Mouse (Mus musculus) CH12.LX (cell line): ENCODE data around the gene Ggact. TPM values are rescaled to one million over a fixed set of nuclear protein-coding genes. Genes with fewer than 3 reads are reported as not detected.

Source experiments
- DNase-seq: peaks from one replicate; pipeline ENCODE4 v3.0.0-alpha.2; 2013; ENCODE audit errors: extremely low read depth
- H3K27ac ChIP-seq: 2 replicates; pipeline ENCODE4 v1.5.1; 2012; ENCODE audit warnings: low read depth, mild to moderate bottlenecking, control low read depth, moderate library complexity; ENCODE audit not compliant: insufficient read depth
- H3K27me3 ChIP-seq: replicated peaks from 2 replicates; pipeline ENCODE3; 2012; ENCODE audit warnings: inconsistent platforms
- H3K36me3 ChIP-seq, 2 experiments: replicated peaks in 1 of 2; 2 replicates each; pipeline versions ENCODE3 to v1.6.1; 2012; ENCODE audit warnings: inconsistent platforms in 1 of 2, low read length in 1 of 2, mild to moderate bottlenecking in 1 of 2, mixed read lengths in 1 of 2, moderate library complexity in 1 of 2; ENCODE audit not compliant: control insufficient read depth in 1 of 2, insufficient read depth in 1 of 2
- H3K4me1 ChIP-seq, 2 experiments: 2 replicates each; pipeline ENCODE4 v1.6.1; 2012; ENCODE audit warnings: inconsistent platforms in 1 of 2, moderate library complexity in 1 of 2; ENCODE audit not compliant: insufficient read depth in 2 of 2, control insufficient read depth in 1 of 2
- H3K4me2 ChIP-seq: 2 replicates; pipeline ENCODE4 v1.6.1; 2012; ENCODE audit warnings: low read depth, mild to moderate bottlenecking, control low read depth; ENCODE audit not compliant: poor library complexity, insufficient read depth, severe bottlenecking
- H3K4me3 ChIP-seq, 3 experiments: fragments of 150-350 bp in 1 of 3; sonication (generic) in 1 of 3; replicated peaks in 1 of 3; 2 replicates each; pipeline versions ENCODE3 to v1.5.1; 2011 to 2012; ENCODE audit warnings: low read depth in 2 of 3, low read length in 2 of 3, mild to moderate bottlenecking in 2 of 3, moderate library complexity in 2 of 3, control low read depth in 1 of 3, improper control_type of control experiment in 1 of 3, inconsistent platforms in 1 of 3, mixed read lengths in 1 of 3; ENCODE audit not compliant: poor library complexity in 1 of 3
- H3K79me2 ChIP-seq: replicated peaks from 2 replicates; pipeline ENCODE4 v1.6.1; 2012; ENCODE audit warnings: mild to moderate bottlenecking, moderate library complexity; ENCODE audit not compliant: control insufficient read depth, poor library complexity, insufficient read depth, severe bottlenecking; ENCODE audit errors: extremely low read depth
- H3K9ac ChIP-seq: 2 replicates; pipeline ENCODE4 v1.6.1; 2012; ENCODE audit warnings: low read depth, mild to moderate bottlenecking, control low read depth, moderate library complexity; ENCODE audit not compliant: insufficient read depth
- H3K9me3 ChIP-seq: replicated peaks from 2 replicates; pipeline ENCODE3; 2012; ENCODE audit warnings: low read length, inconsistent platforms, mixed read lengths
- E2F4 ChIP-seq: IDR thresholded peaks from 2 replicates; pipeline ENCODE4 v1.6.1; 2011; ENCODE audit warnings: low read depth, low read length, improper control_type of control experiment; ENCODE audit not compliant: insufficient replicate concordance
- HCFC1 ChIP-seq: IDR thresholded peaks from 2 replicates; pipeline ENCODE4 v1.6.1; 2012; ENCODE audit warnings: low read depth, mild to moderate bottlenecking, inconsistent platforms, low read length, improper control_type of control experiment
- IRF4 ChIP-seq: IDR thresholded peaks from 2 replicates; pipeline ENCODE4 v1.6.1; 2014; ENCODE audit warnings: low read depth, mild to moderate bottlenecking, inconsistent platforms, low read length, improper control_type of control experiment
- JUND ChIP-seq: conservative IDR thresholded peaks from 2 replicates; pipeline ENCODE4 v1.6.1; 2011; ENCODE audit warnings: low read depth, low read length, improper control_type of control experiment
- MAFK ChIP-seq: IDR thresholded peaks from 2 replicates; pipeline ENCODE4 v1.6.1; 2011; ENCODE audit warnings: low read length, improper control_type of control experiment; ENCODE audit not compliant: insufficient replicate concordance
- NRF1 ChIP-seq: IDR thresholded peaks from 2 replicates; pipeline ENCODE4 v1.6.1; 2014; ENCODE audit warnings: low read depth, mild to moderate bottlenecking, inconsistent platforms, low read length, improper control_type of control experiment, moderate library complexity
- PAX5 ChIP-seq: IDR thresholded peaks from 2 replicates; pipeline ENCODE4 v1.6.1; 2012; ENCODE audit warnings: low read length, inconsistent platforms, mixed read lengths
- POLR2AphosphoS2 ChIP-seq: IDR thresholded peaks from 2 replicates; pipeline ENCODE4 v1.6.1; 2011; ENCODE audit warnings: low read depth, low read length, improper control_type of control experiment
- RAD21 ChIP-seq: IDR thresholded peaks from 2 replicates; pipeline ENCODE4 v1.6.1; 2011; ENCODE audit warnings: low read depth, mild to moderate bottlenecking, low read length, improper control_type of control experiment, moderate library complexity
- RCOR1 ChIP-seq: conservative IDR thresholded peaks from 2 replicates; pipeline ENCODE4 v1.6.1; 2012; ENCODE audit warnings: low read depth, mild to moderate bottlenecking, inconsistent platforms, low read length, improper control_type of control experiment
- TCF12 ChIP-seq: IDR thresholded peaks from 2 replicates; pipeline ENCODE4 v1.6.1; 2014; ENCODE audit warnings: low read depth, mild to moderate bottlenecking, inconsistent platforms, low read length, improper control_type of control experiment
- USF2 ChIP-seq: conservative IDR thresholded peaks from 2 replicates; pipeline ENCODE4 v1.6.1; 2011; ENCODE audit warnings: low read depth, low read length, improper control_type of control experiment
- dilution Hi-C: fragments of 300-500 bp; cut with MboI; formaldehyde crosslinking; loops from 2 replicates; pipeline ENCODE4 v1.14.3; 2020; ENCODE audit warnings: low sequenced_read_pairs; ENCODE audit not compliant: extremely low pct_unique_long_range_greater_than_20kb, extremely low pct_ligation_motif_present
- in situ Hi-C: fragments of 300-500 bp; cut with MboI; formaldehyde crosslinking; loops from 3 replicates; pipeline ENCODE4 v1.14.3; 2019; ENCODE audit warnings: low sequenced_read_pairs, low pct_ligation_motif_present, low pct_unique_long_range_greater_than_20kb, mixed read lengths
- polyA plus RNA-seq: library from polyadenylated mRNA; unstranded; fragments of >175 nt; gene quantifications from 2 replicates; pipeline ENCODE4 v1.2.1, GENCODE M21; 2012; ENCODE audit warnings: low read depth; ENCODE audit not compliant: insufficient read length
- total RNA-seq, 2 experiments: library from RNA; depleted of rRNA; stranded (reverse); fragments of 300-350 nt in 1 of 2; fragments of >200 nt in 1 of 2; gene quantifications; 2 replicates each; pipeline ENCODE4 v1.2.3; 2012 to 2014

Gene Ggact
- total and polyA plus RNA-seq, 3 experiments = 30.6 to 40.3 (median 31.7) TPM

- no peak for TF ChIP-seq MAFK
- in situ Hi-C loops (no loop called here), dilution Hi-C loops (no loop called here)
- no peak overlapping the region for H3K4me3 ChIP-seq
- H3K9ac ChIP-seq = no peak overlapping the region
- DNase-seq = no peak
- H3K4me1 ChIP-seq = peaks cover 0 to 14% of the 10 kb centered on the region in 2 experiments; a peak in 2 of 4 replicates
- H3K4me2 ChIP-seq = no peak overlapping the region
- H3K36me3 ChIP-seq = peaks cover 0 to 3% of the 10 kb centered on the region in 2 experiments
- no peaks in the 10 kb centered on the region for H3K27me3 ChIP-seq
- no peaks in the 10 kb centered on the region for H3K79me2 ChIP-seq
- no peaks in the 10 kb centered on the region for H3K9me3 ChIP-seq
- H3K27ac ChIP-seq = no peak overlapping the region
Observed at GRCm38 (mm10) chr14:122871841-122872580, 41.5 kb downstream of the Ggact start.

DNA sequence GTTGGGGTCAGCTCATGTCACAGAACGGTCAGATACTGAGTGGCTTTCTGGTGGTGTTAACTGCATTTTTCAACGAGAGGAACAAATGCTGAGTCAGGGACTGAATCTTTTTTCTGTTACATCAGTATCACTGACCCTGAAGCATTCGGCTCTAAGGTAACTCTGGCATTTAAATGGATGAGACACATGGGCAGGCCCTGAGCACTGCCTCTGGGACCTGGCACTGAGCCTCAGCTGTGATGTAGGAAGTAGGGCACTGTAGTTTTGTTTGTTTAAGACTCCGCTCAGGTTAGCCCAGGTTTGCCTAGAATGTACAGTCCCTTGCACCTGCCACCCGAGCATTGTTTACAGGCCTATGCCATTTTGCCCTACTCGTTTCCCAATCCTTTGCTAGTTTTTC is 43.7 kb downstream of the Ggact start:
- Histone ChIP-seq H3K9ac (no peak overlapping the region), H3K4me2 (no peak overlapping the region), H3K79me2 (no peaks in the 10 kb centered on the region), H3K9me3 (no peaks in the 10 kb centered on the region), H3K36me3 (no peaks in the 10 kb centered on the region), H3K27ac (no peak overlapping the region), H3K27me3 (no peaks in the 10 kb centered on the region), H3K4me1 (peaks cover 0 to 14% of the 10 kb centered on the region in 2 experiments; a peak in 2 of 4 replicates), H3K4me3 (no peak overlapping the region)
- in situ Hi-C loops (no loop called here), dilution Hi-C loops (no loop called here)
- DNase-seq = no peak
- TF ChIP-seq RAD21 (no peak), RCOR1 (no peak), IRF4 (no peak), USF2 (no peak), NRF1 (no peak), MAFK (no peak), PAX5 (no peak), E2F4 (no peak), TCF12 (no peak), JUND (no peak), HCFC1 (no peak), POLR2AphosphoS2 (no peak)
